Mouse (Mus musculus) CH12.LX (cell line): Measurements from ENCODE around the gene Naa40. TPM values are rescaled to one million over a fixed set of nuclear protein-coding genes. Genes with fewer than 3 reads are reported as not detected.

Experiments used
- DNase-seq: peaks from one replicate; pipeline ENCODE4 v3.0.0-alpha.2; 2013; ENCODE audit errors: extremely low read depth
- H3K27ac ChIP-seq: 2 replicates; pipeline ENCODE4 v1.5.1; 2012; ENCODE audit warnings: low read depth, mild to moderate bottlenecking, control low read depth, moderate library complexity; ENCODE audit not compliant: insufficient read depth
- H3K27me3 ChIP-seq: replicated peaks from 2 replicates; pipeline ENCODE3; 2012; ENCODE audit warnings: inconsistent platforms
- H3K36me3 ChIP-seq, 2 experiments: replicated peaks in 1 of 2; 2 replicates each; pipeline versions ENCODE3 to v1.6.1; 2012; ENCODE audit warnings: inconsistent platforms in 1 of 2, low read length in 1 of 2, mild to moderate bottlenecking in 1 of 2, mixed read lengths in 1 of 2, moderate library complexity in 1 of 2; ENCODE audit not compliant: control insufficient read depth in 1 of 2, insufficient read depth in 1 of 2
- H3K4me1 ChIP-seq, 2 experiments: 2 replicates each; pipeline ENCODE4 v1.6.1; 2012; ENCODE audit warnings: inconsistent platforms in 1 of 2, moderate library complexity in 1 of 2; ENCODE audit not compliant: insufficient read depth in 2 of 2, control insufficient read depth in 1 of 2
- H3K4me2 ChIP-seq: 2 replicates; pipeline ENCODE4 v1.6.1; 2012; ENCODE audit warnings: low read depth, mild to moderate bottlenecking, control low read depth; ENCODE audit not compliant: poor library complexity, insufficient read depth, severe bottlenecking
- H3K4me3 ChIP-seq, 3 experiments: fragments of 150-350 bp in 1 of 3; sonication (generic) in 1 of 3; replicated peaks in 1 of 3; 2 replicates each; pipeline versions ENCODE3 to v1.5.1; 2011 to 2012; ENCODE audit warnings: low read depth in 2 of 3, low read length in 2 of 3, mild to moderate bottlenecking in 2 of 3, moderate library complexity in 2 of 3, control low read depth in 1 of 3, improper control_type of control experiment in 1 of 3, inconsistent platforms in 1 of 3, mixed read lengths in 1 of 3; ENCODE audit not compliant: poor library complexity in 1 of 3
- H3K79me2 ChIP-seq: replicated peaks from 2 replicates; pipeline ENCODE4 v1.6.1; 2012; ENCODE audit warnings: mild to moderate bottlenecking, moderate library complexity; ENCODE audit not compliant: control insufficient read depth, poor library complexity, insufficient read depth, severe bottlenecking; ENCODE audit errors: extremely low read depth
- H3K9ac ChIP-seq: 2 replicates; pipeline ENCODE4 v1.6.1; 2012; ENCODE audit warnings: low read depth, mild to moderate bottlenecking, control low read depth, moderate library complexity; ENCODE audit not compliant: insufficient read depth
- H3K9me3 ChIP-seq: replicated peaks from 2 replicates; pipeline ENCODE3; 2012; ENCODE audit warnings: low read length, inconsistent platforms, mixed read lengths
- CHD2 ChIP-seq: IDR thresholded peaks from 2 replicates; pipeline ENCODE4 v1.6.1; 2011; ENCODE audit warnings: low read length, improper control_type of control experiment
- CTCF ChIP-seq, 2 experiments: IDR thresholded peaks in 1 of 2; conservative IDR thresholded peaks in 1 of 2; 2 replicates each; pipeline ENCODE4 v1.5.1; 2011 to 2012; ENCODE audit warnings: low read depth in 2 of 2, low read length in 2 of 2, improper control_type of control experiment in 1 of 2, inconsistent platforms in 1 of 2, mild to moderate bottlenecking in 1 of 2, moderate library complexity in 1 of 2
- EP300 ChIP-seq: IDR thresholded peaks from 2 replicates; pipeline ENCODE4 v1.6.1; 2011; ENCODE audit warnings: low read length, improper control_type of control experiment
- GABPA ChIP-seq: IDR thresholded peaks from 2 replicates; pipeline ENCODE4 v1.6.1; 2012; ENCODE audit warnings: low read depth, low read length, improper control_type of control experiment, inconsistent platforms; ENCODE audit not compliant: insufficient replicate concordance
- HCFC1 ChIP-seq: IDR thresholded peaks from 2 replicates; pipeline ENCODE4 v1.6.1; 2012; ENCODE audit warnings: low read depth, mild to moderate bottlenecking, inconsistent platforms, low read length, improper control_type of control experiment
- IRF4 ChIP-seq: IDR thresholded peaks from 2 replicates; pipeline ENCODE4 v1.6.1; 2014; ENCODE audit warnings: low read depth, mild to moderate bottlenecking, inconsistent platforms, low read length, improper control_type of control experiment
- JUND ChIP-seq: conservative IDR thresholded peaks from 2 replicates; pipeline ENCODE4 v1.6.1; 2011; ENCODE audit warnings: low read depth, low read length, improper control_type of control experiment
- KAT2A ChIP-seq: IDR thresholded peaks from 2 replicates; pipeline ENCODE4 v1.6.1; 2012; ENCODE audit warnings: low read length, improper control_type of control experiment, inconsistent platforms; ENCODE audit not compliant: insufficient replicate concordance
- MAFK ChIP-seq: IDR thresholded peaks from 2 replicates; pipeline ENCODE4 v1.6.1; 2011; ENCODE audit warnings: low read length, improper control_type of control experiment; ENCODE audit not compliant: insufficient replicate concordance
- MAX ChIP-seq: IDR thresholded peaks from 2 replicates; pipeline ENCODE4 v1.6.1; 2011; ENCODE audit warnings: low read length, improper control_type of control experiment
- MAZ ChIP-seq: IDR thresholded peaks from 2 replicates; pipeline ENCODE4 v1.6.1; 2012; ENCODE audit warnings: low read depth, mild to moderate bottlenecking, inconsistent platforms, low read length, improper control_type of control experiment, moderate library complexity
- MEF2A ChIP-seq: IDR thresholded peaks from 2 replicates; pipeline ENCODE4 v1.6.1; 2014; ENCODE audit warnings: low read depth, mild to moderate bottlenecking, inconsistent platforms, low read length, improper control_type of control experiment, borderline replicate concordance
- MYC ChIP-seq: IDR thresholded peaks from 2 replicates; pipeline ENCODE4 v1.6.1; 2011; ENCODE audit warnings: low read depth, mild to moderate bottlenecking, improper control_type of control experiment, low read length
- NELFE ChIP-seq: IDR thresholded peaks from 2 replicates; pipeline ENCODE4 v1.6.1; 2011; ENCODE audit warnings: low read depth, low read length, improper control_type of control experiment
- NRF1 ChIP-seq: IDR thresholded peaks from 2 replicates; pipeline ENCODE4 v1.6.1; 2014; ENCODE audit warnings: low read depth, mild to moderate bottlenecking, inconsistent platforms, low read length, improper control_type of control experiment, moderate library complexity
- POLR2A ChIP-seq: IDR thresholded peaks from 2 replicates; pipeline ENCODE4 v1.6.1; 2011; ENCODE audit warnings: low read depth, mild to moderate bottlenecking, improper control_type of control experiment, low read length
- POLR2AphosphoS2 ChIP-seq: IDR thresholded peaks from 2 replicates; pipeline ENCODE4 v1.6.1; 2011; ENCODE audit warnings: low read depth, low read length, improper control_type of control experiment
- RAD21 ChIP-seq: IDR thresholded peaks from 2 replicates; pipeline ENCODE4 v1.6.1; 2011; ENCODE audit warnings: low read depth, mild to moderate bottlenecking, low read length, improper control_type of control experiment, moderate library complexity
- SIN3A ChIP-seq: IDR thresholded peaks from 2 replicates; pipeline ENCODE4 v1.6.1; 2012; ENCODE audit warnings: low read length, improper control_type of control experiment, inconsistent platforms
- SMC3 ChIP-seq: IDR thresholded peaks from 2 replicates; pipeline ENCODE4 v1.6.1; 2011; ENCODE audit warnings: low read depth, low read length, improper control_type of control experiment
- TCF12 ChIP-seq: IDR thresholded peaks from 2 replicates; pipeline ENCODE4 v1.6.1; 2014; ENCODE audit warnings: low read depth, mild to moderate bottlenecking, inconsistent platforms, low read length, improper control_type of control experiment
- USF1 ChIP-seq: IDR thresholded peaks from 2 replicates; pipeline ENCODE4 v1.6.1; 2014; ENCODE audit warnings: low read depth, mild to moderate bottlenecking, inconsistent platforms, low read length, improper control_type of control experiment
- ZKSCAN1 ChIP-seq: IDR thresholded peaks from 2 replicates; pipeline ENCODE4 v1.6.1; 2012; ENCODE audit warnings: low read depth, inconsistent platforms, low read length, improper control_type of control experiment, borderline replicate concordance
- ZMIZ1 ChIP-seq: IDR thresholded peaks from 2 replicates; pipeline ENCODE4 v1.6.1; 2012; ENCODE audit warnings: low read depth, mild to moderate bottlenecking, inconsistent platforms, low read length, improper control_type of control experiment
- dilution Hi-C: fragments of 300-500 bp; cut with MboI; formaldehyde crosslinking; loops from 2 replicates; pipeline ENCODE4 v1.14.3; 2020; ENCODE audit warnings: low sequenced_read_pairs; ENCODE audit not compliant: extremely low pct_unique_long_range_greater_than_20kb, extremely low pct_ligation_motif_present
- in situ Hi-C: fragments of 300-500 bp; cut with MboI; formaldehyde crosslinking; loops from 3 replicates; pipeline ENCODE4 v1.14.3; 2019; ENCODE audit warnings: low sequenced_read_pairs, low pct_ligation_motif_present, low pct_unique_long_range_greater_than_20kb, mixed read lengths
- polyA plus RNA-seq: library from polyadenylated mRNA; unstranded; fragments of >175 nt; gene quantifications from 2 replicates; pipeline ENCODE4 v1.2.1, GENCODE M21; 2012; ENCODE audit warnings: low read depth; ENCODE audit not compliant: insufficient read length
- total RNA-seq, 2 experiments: library from RNA; depleted of rRNA; stranded (reverse); fragments of 300-350 nt in 1 of 2; fragments of >200 nt in 1 of 2; gene quantifications; 2 replicates each; pipeline ENCODE4 v1.2.3; 2012 to 2014

Naa40 gene
- total and polyA plus RNA-seq, 3 experiments: 40.6 to 69.3 (median 65.7) TPM

DNA sequence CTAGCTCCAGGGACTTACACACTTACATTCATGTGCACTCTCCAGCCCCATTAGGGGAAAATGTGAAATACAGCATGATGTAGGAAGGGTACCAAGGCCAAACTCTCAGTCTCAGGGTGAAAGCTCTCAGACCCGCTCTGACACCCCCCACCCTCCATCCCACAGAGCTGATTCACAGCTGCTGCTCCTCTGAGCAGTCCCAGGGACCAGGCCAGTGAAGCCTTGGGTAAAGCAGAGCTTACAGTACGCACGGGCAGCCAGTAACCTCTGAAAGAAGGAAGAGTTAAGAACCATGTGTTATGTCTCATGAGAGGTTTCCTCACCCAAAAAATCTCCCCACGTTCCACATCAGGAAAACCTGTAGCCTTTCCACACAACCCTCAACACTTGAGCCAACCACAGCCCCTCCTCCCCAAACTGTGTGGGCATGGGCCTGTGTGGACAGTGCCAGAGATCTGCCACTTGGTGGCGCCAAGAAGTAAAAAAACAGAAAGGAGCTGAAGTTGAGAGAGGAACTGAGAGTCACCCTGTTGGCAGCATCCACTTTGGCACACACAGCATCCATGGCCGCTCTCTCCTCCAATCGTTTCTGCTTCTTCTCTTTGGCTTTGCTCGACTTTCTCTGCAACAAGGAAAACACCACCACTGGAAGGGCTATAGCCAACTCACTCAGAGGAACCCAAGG is 6.3 kb downstream of the Naa40 start:
- TF ChIP-seq CTCF (conservative IDR thresholded peaks at IDR 0.05 in 1 of 2, IDR thresholded peaks at IDR 0.05 in 1 of 2; ENCODE audit: low read depth in 2 of 2, low read length in 2 of 2): peak; percentile 54 to 96
- no peak for TF ChIP-seq TCF12
- no peak for TF ChIP-seq ZKSCAN1
- peak; percentile 96 for TF ChIP-seq IRF4
- TF ChIP-seq SMC3: peak; percentile 88
- TF ChIP-seq POLR2AphosphoS2: no peak
- no peak for TF ChIP-seq USF1
- TF ChIP-seq CHD2: 0 out of 2 replicates have a peak, but pooled peaks have one; percentile 24
- peak; percentile 90 for TF ChIP-seq RAD21
- TF ChIP-seq MYC: peak; percentile 52; the same call in 1 of the 2 replicates
- TF ChIP-seq EP300: peak; percentile 56
- peak; percentile 35; the same call in 1 of the 2 replicates for TF ChIP-seq SIN3A
- no peak for TF ChIP-seq GABPA
- TF ChIP-seq, all 38 proteins: peak for 8
- no peak overlapping the region for H3K9ac ChIP-seq
- H3K27ac ChIP-seq: no peak overlapping the region
- no peaks in the 10 kb centered on the region for H3K27me3 ChIP-seq
- peaks cover 24% of the 10 kb centered on the region for H3K79me2 ChIP-seq
- no peak overlapping the region for H3K4me2 ChIP-seq
- dilution Hi-C loops (no loop called here), in situ Hi-C loops (loop anchor here (5.0 kb wide), 1 partner anchor 113 kb away; no protein-coding TSS in a partner anchor)
- peak; percentile 79 for DNase-seq
- H3K4me3 ChIP-seq: no peak overlapping the region
- H3K36me3 ChIP-seq: peaks cover 35 to 82% of the 10 kb centered on the region in 2 experiments
- no peaks in the 10 kb centered on the region for H3K9me3 ChIP-seq
- H3K4me1 ChIP-seq: peaks cover 21 to 52% of the 10 kb centered on the region in 2 experiments

GRCm38 (mm10) chr19:7226511-7226914 is 14.5 kb downstream of the Naa40 start:
- H3K4me2 ChIP-seq: no peak overlapping the region
- in situ Hi-C loops (no loop called here), dilution Hi-C loops (no loop called here)
- no peaks in the 10 kb centered on the region for H3K9me3 ChIP-seq
- TF ChIP-seq GABPA: no peak
- no peak for TF ChIP-seq NELFE
- no peak for TF ChIP-seq RAD21
- TF ChIP-seq MAZ: no peak
- no peak for TF ChIP-seq NRF1
- no peak for TF ChIP-seq KAT2A
- TF ChIP-seq JUND: no peak
- TF ChIP-seq SMC3: no peak
- no peak for TF ChIP-seq MEF2A
- no peak for TF ChIP-seq HCFC1
- no peak for TF ChIP-seq POLR2A
- no peak for TF ChIP-seq IRF4
- no peak for TF ChIP-seq TCF12
- no peak for TF ChIP-seq MAFK
- no peak for TF ChIP-seq EP300
- TF ChIP-seq ZMIZ1: no peak
- TF ChIP-seq MAX: no peak
- no peak overlapping the region for H3K27ac ChIP-seq
- no peak overlapping the region for H3K9ac ChIP-seq
- no peak overlapping the region for H3K4me3 ChIP-seq
- H3K79me2 ChIP-seq: no peaks in the 10 kb centered on the region
- no peaks in the 10 kb centered on the region for H3K27me3 ChIP-seq
- peak; percentile 44 for DNase-seq
- H3K4me1 ChIP-seq: peaks cover 0 to 28% of the 10 kb centered on the region in 2 experiments; a peak in 2 of 4 replicates
- H3K36me3 ChIP-seq: peaks cover 48 to 72% of the 10 kb centered on the region in 2 experiments
